Mouse (Mus musculus) ovary, postnatal 36 days (tissue): ENCODE data around the gene Prr15.

Experiments
- DNase-seq: peaks from one replicate; pipeline ENCODE4 v3.0.0; 2022; ENCODE audit warnings: low spot score, mixed read lengths

The Prr15 gene

GRCm38 (mm10) chr6:54325246-54325885 lies at the start of gene Prr15:
Prr15 (plus strand) TSS chr6:54325835.
- DNase-seq = no peak

- no peak for DNase-seq
These were observed 48.4 kb upstream of the Prr15 start for GRCm38 (mm10) chr6:54277234-54277633.

GRCm38 (mm10) chr6:54277828-54278227 lies 47.8 kb upstream of the Prr15 start:
- DNase-seq = no peak

GRCm38 (mm10) chr6:54278613-54279012 lies 47.0 kb upstream of the Prr15 start:
- DNase-seq = no peak

DNA sequence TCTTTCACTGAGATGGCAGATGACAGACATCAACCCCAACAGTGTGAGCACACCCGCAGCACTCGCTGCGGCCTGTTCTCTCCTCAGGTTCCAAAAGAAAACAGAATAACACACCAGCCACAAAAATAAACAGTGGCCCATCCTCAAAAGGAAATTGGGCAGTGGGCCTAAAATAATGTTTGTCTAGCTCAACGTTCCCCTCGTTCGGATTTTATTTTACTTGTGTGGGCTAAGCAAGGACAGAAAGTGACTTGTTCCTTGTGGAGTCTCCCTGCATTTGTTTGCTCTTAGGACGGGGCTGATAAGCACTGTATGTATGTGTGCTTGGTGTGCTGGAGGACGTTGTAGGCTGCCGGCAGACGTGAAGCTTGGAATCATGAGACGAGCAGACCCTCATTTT lies 46.2 kb upstream of the Prr15 start:
- DNase-seq = no peak

DNA sequence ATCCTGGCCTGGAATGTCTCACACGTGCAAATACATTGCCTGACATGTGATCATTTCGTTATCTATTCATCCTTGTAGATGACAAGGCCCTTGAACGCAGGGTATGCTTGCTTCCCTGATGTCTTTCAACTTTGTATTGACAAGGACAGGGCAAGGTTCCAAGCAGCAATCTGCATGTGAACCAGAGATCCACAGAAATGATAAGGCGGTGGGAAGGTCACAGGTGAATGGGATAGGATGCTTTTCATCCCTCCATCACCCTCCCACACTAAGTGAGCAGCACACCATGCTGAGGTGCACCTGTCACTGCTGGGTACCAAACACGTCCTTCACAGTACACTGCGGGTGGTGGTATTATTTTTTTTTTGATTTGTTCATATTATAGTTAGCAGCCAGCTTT lies 45.4 kb upstream of the Prr15 start:
- DNase-seq = no peak

DNA sequence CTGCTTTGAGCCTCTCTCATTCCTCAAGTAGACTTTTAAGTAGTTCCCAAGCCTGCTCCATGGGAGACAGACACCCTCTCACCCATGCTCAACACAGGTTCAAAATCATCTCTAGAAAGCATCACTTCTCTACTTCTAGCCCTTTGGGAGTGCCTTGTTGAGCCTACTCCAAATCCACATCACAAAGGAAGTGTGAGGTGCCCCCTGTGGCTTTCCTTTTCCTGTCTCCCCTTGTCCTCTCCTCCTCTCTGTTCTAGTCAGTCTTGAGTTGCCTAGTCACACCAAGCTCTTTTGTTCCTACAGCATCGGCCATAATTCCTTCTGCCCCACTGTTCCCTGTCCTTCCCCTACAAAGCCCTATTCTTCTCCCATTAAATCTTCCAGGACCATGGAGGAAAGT lies 42.3 kb upstream of the Prr15 start:
- no peak for DNase-seq

DNA sequence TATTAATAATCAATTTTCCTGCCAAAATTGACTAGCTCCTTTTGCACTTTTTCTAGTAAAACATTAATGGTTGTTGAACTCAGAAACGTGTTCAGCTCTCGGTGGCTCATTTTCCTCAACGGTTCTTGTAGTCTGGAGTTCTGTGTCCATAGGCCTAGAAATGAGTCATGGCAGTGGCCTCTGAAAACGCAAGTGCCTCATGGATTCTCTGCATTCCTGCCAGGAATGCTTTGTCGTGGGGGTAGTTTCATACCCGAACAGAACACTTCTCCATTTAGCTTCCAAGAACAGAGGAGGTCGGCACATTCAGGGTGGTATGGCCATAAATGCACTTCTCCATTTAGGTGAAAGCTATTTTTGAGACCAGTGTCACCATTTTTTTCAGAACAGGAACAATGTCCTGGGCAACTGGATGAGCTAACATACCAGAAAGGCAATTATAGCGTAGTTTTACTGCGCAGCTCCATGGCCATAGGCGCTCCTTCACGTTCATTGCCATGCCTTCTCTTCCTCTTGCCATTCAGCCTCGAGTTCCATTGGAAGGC lies 41.4 kb upstream of the Prr15 start:
- DNase-seq = no peak

- no peak for DNase-seq
These were observed 38.8 kb upstream of the Prr15 start for GRCm38 (mm10) chr6:54286813-54287212.

- no peak for DNase-seq
These were observed 35.7 kb upstream of the Prr15 start for GRCm38 (mm10) chr6:54289774-54290500.

GRCm38 (mm10) chr6:54297231-54297630 lies 28.4 kb upstream of the Prr15 start:
- no peak for DNase-seq

DNA sequence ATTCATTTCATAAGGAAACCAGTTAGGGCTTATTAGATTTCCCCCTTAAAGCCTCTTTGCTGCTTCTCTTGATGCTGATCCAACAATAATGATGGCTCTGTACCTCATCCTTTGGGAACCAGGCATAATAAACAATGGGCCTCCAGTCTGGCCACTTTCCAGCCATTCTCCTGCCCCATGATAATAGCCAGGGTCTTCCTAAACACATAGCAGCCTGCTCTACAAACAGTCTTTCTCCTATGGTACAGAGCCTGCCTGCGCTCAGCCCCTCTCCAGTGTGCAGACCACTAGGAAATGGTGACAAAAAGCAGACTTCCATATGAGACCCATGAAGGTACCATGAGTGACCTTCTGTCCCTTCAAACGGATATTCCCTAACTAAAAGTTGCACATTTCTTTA lies 26.2 kb upstream of the Prr15 start:
- no peak for DNase-seq

DNA sequence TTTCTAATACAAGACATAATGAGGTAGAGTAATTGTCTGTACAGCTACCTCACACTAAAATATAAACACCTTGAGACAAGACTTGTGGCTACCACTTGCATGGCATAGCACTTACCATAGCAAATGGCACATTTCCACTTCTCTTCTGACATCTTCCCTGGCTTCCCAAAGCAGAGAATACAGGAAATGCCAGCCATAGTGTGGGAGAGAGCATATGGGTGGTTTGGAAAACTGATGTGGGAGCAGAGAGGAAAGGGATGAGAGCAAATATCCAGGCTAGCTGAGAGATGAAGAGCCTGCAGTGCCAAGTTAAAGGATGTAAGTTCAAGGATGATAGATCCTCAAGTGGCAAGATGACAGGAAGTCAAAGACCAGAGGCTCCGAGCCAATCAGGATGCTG lies 19.9 kb upstream of the Prr15 start:
- no peak for DNase-seq

DNA sequence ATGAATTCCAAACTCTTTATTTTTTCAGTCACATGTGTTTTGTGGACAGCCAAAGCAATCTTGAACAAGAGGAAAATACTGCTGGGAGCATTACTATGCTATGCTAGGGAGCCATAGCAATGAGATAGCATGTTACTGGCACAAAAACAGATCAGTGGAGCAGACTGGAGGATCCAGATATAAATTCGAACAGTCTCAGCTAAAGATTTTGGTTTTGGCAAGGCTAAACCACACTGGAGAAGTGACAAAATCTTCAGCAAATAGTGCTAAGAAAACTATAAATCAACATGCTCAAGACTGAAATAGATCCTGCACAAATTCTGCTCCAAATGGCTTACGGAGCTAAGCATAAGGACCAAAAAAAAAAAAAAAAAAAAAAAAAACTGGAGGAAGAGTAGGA lies 12.6 kb upstream of the Prr15 start:
- no peak for DNase-seq

DNA sequence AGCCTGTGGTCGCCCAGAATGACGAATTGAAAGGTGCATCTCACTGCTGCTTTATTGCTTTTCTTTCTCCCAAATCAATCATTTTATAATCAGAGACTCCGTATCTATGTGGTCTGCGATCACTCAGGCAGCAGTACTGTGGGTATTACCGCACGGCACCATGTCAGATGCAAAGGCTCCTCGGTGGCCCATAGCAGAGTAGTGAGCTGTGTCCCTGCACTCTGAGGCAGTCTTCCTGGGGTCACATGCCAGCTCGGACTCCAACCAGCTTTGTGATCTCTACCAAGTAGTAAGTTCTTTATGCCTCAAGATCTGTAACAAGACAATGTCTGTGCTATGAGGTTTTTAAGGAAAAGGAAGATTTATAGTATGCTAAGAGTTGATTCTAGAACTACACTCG lies 7.0 kb upstream of the Prr15 start:
- DNase-seq = no peak

- no peak for DNase-seq
These were observed 6.4 kb upstream of the Prr15 start for GRCm38 (mm10) chr6:54319198-54319597.

DNA sequence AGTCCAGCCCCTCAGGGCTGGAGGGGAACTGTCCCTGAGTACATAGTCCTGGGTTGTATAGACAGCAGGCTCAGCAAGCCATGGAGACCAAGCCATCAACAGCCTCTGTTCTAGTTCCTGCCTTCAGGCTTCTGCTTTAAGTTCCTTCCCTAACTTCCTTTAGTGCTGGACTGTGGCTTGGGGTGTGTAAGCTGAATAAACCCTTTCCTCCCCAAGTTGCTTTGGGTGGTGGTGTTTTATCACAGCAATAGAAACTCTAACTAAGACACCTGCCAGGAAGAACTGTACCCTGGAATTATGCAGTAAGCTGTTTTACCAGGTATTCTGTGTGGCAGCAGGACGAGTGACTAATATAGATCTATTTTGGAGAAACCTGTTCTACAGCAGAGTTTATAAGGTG lies 5.4 kb upstream of the Prr15 start:
- DNase-seq = no peak

DNA sequence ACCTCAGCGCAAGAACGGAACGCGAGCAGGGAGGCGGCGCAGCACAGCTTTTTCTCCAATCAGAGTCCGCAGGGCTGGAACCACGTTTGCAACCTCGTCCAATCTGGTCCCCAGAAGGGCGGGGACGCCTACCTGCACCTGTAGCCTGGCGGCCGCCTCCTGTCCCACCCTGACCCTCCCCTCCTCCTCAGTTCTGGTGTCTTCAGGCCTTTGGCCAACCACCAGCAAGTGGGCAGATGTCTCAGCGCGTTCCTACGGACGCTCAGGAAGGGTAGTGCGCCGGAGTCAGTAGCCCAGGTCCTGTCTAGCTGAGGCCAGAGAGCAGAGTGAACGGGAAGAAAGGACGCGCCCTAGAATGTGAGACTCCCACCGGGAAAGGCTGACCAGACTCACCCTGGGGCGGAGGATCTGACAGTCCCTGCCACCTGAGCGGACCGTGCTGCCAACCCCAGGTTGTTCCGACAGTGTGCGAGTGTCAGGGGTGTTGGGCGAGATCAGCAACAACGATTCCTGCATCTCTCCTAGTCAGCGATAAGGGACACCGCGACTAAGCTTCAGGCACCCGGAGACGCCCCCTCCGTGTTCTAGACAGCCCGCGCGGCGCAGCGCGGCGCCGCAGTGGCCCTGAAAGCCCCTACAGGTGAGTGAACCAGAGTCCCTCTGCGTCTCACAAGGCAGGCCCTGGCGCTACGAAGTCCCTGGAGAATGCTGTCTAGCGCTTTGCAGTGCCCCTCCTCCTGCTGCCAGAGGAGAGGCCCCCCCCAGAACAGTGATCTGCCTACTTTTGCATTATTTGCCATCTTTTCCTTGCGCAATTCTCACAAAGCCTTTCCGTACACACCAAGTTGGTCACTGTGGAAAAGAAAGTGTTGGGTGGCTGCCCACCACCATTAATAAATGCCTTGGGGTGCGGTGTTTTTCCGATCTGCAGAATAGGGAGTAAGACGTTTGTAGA lies 1.3 kb downstream of the Prr15 start:
- peak; percentile 67 for DNase-seq

DNA sequence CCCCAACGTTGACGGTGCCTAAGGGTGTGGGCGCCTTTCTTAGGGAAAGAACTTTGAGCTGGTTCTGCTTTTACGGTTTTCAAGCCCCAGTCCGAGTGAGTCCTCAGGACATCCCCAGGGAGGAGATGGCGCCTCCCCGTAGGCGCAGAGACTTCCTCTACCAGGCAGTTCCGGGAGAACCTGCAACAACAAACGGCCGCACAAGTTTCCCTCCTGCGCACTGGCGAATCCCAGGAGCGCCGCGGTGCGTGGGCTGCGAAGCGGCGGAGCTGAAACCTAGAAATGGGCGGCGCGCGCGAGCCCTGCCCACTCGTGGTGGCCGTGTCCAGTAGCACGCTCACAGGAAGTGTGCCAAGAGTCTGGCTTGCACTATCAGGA lies 2.0 kb downstream of the Prr15 start:
- DNase-seq = peak; percentile 79

DNA sequence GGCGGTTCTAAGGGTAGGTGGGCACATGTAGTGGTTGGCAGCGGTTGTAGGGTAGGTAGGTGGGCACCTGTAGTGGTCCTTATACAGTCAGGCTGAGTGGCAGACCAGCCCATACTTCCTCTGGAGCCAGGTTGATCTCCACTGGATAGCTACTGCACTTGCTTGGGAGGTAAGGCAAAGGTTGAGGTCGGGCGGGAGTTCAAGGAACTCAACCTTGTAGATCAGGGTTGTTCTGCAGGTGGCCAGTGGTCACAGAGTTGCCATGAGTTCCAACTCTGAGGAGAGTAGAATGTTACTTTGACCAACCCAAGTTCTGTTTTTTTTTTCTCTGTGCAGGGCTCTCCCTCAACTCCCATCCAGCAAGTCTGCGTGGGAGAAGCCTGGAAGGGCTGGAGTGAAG lies 3.1 kb downstream of the Prr15 start:
- no peak for DNase-seq

- no peak for DNase-seq
These were observed 4.0 kb downstream of the Prr15 start for GRCm38 (mm10) chr6:54329598-54329997.

DNA sequence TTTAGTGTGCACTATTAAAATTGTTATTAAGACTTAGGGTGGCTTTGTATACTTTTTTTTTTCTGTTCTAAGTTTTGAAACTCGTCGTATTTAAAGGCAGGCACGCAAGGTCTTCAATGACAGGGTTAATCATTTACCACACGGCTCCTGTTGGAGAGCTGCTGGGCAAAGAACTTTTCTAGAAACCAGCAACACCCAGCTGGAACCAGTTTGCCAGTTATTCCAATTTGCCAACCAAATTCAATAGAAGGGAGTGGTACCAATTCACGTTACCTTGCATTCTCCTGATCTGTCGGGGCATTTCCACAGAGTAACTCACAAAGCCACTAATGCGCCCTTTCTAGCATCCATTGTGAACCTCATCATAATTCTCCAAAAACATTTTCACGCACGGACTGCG lies 4.5 kb downstream of the Prr15 start:
- no peak for DNase-seq

GRCm38 (mm10) chr6:54331765-54332164 lies 6.1 kb downstream of the Prr15 start:
- no peak for DNase-seq
